Mouse (Mus musculus) lung, postnatal 0 days (tissue): Measurements from ENCODE around the gene Vmn1r95.
"Not testable (repeated sequence)": the region's sequence is repeated elsewhere in the genome, so short reads cannot be mapped to it uniquely, and the experiment has no call there.

Experiments
- CTCF ChIP-seq: IDR thresholded peaks from 2 replicates; pipeline ENCODE4 v1.5.1; 2016; ENCODE audit warnings: antibody characterized with exemption, mild to moderate bottlenecking
- EP300 ChIP-seq: IDR thresholded peaks from 2 replicates; pipeline ENCODE4 v1.6.1; 2016; ENCODE audit warnings: antibody characterized with exemption, mild to moderate bottlenecking, control low read depth

- TF ChIP-seq CTCF, EP300: not testable (repeated sequence)
Observed at GRCm38 (mm10) chr7:20193410-20193809, at the start of gene Vmn1r95.
